Mouse (Mus musculus) erythroblast, embryonic 14.5 days (primary cell): ENCODE results near the gene Zbtb6.

Experiments
- GATA1 ChIP-seq: IDR thresholded peaks from 2 replicates; pipeline ENCODE4 v1.6.1; 2012; ENCODE audit warnings: low read length, inconsistent platforms, mixed read lengths
- TAL1 ChIP-seq: IDR thresholded peaks from 3 replicates; pipeline ENCODE4 v1.6.1; 2012; ENCODE audit warnings: low read length, inconsistent platforms, mixed read lengths

- no peak for TF ChIP-seq GATA1
- no peak for TF ChIP-seq TAL1
Measured at GRCm38 (mm10) chr2:37442611-37443591, at the start of gene Zbtb6, which contains the start of the genes Zbtb26 and Rabgap1.
